Mouse (Mus musculus): ENCODE data around the gene Chn2. TPM values are rescaled to one million over a fixed set of nuclear protein-coding genes. Genes with fewer than 3 reads are reported as not detected.

Gene Chn2
- total RNA-seq, 2 experiments from 2014 or later: 1.1 to 1.5 TPM

DNA sequence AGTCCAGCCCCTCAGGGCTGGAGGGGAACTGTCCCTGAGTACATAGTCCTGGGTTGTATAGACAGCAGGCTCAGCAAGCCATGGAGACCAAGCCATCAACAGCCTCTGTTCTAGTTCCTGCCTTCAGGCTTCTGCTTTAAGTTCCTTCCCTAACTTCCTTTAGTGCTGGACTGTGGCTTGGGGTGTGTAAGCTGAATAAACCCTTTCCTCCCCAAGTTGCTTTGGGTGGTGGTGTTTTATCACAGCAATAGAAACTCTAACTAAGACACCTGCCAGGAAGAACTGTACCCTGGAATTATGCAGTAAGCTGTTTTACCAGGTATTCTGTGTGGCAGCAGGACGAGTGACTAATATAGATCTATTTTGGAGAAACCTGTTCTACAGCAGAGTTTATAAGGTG lies 280.9 kb downstream of the Chn2 start:
- intact Hi-C loops (cut with DNase I): no loop called here
- no peak for DNase-seq

DNA sequence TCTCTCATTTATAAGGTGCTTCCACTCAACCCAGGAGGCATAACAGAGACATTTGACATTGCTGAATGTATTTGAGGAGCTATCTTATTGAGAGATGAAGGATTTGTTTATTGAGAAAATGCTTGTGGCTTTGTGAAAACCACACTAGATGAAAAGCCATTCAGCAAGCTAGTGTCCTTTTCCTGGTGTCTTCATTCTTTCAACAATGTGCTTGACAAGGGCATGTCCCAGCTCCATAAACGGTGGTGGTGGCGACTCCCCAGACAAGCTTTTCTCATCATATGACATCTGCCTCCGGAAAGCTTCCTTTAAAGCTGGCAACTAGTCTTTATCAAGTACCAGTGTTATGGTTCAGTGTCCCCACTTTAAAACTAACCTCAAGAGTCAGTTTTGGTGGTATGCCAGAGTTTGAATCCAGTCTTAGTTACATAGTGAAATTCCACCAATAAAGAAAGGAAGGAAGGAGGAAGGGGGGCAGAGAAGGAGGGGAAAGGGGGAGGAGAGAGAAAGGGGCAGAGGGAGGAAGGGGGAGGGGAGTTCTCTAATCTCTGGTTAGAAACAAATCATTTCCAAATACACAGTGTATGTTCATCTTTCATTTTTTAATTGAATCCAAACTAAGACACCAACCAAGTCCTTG lies 286.0 kb downstream of the Chn2 start, which contains the start of gene Prr15:
Gene Prr15, plus strand, starts transcription at position 590 of the 640 bp plus-strand sequence.
- DNase-seq: no peak
- intact Hi-C loops (cut with DNase I): loop anchor here (5.0 kb wide), 1 partner anchor 68 kb away; no protein-coding TSS in a partner anchor

DNA sequence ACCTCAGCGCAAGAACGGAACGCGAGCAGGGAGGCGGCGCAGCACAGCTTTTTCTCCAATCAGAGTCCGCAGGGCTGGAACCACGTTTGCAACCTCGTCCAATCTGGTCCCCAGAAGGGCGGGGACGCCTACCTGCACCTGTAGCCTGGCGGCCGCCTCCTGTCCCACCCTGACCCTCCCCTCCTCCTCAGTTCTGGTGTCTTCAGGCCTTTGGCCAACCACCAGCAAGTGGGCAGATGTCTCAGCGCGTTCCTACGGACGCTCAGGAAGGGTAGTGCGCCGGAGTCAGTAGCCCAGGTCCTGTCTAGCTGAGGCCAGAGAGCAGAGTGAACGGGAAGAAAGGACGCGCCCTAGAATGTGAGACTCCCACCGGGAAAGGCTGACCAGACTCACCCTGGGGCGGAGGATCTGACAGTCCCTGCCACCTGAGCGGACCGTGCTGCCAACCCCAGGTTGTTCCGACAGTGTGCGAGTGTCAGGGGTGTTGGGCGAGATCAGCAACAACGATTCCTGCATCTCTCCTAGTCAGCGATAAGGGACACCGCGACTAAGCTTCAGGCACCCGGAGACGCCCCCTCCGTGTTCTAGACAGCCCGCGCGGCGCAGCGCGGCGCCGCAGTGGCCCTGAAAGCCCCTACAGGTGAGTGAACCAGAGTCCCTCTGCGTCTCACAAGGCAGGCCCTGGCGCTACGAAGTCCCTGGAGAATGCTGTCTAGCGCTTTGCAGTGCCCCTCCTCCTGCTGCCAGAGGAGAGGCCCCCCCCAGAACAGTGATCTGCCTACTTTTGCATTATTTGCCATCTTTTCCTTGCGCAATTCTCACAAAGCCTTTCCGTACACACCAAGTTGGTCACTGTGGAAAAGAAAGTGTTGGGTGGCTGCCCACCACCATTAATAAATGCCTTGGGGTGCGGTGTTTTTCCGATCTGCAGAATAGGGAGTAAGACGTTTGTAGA lies 287.6 kb downstream of the Chn2 start:
- peak; percentile 14 to 25 for DNase-seq
- intact Hi-C loops (cut with DNase I): loop anchor here (5.0 kb wide), 1 partner anchor 70 kb away; no protein-coding TSS in a partner anchor

DNA sequence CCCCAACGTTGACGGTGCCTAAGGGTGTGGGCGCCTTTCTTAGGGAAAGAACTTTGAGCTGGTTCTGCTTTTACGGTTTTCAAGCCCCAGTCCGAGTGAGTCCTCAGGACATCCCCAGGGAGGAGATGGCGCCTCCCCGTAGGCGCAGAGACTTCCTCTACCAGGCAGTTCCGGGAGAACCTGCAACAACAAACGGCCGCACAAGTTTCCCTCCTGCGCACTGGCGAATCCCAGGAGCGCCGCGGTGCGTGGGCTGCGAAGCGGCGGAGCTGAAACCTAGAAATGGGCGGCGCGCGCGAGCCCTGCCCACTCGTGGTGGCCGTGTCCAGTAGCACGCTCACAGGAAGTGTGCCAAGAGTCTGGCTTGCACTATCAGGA lies 288.3 kb downstream of the Chn2 start:
- intact Hi-C loops (cut with DNase I): loop anchor here (5.0 kb wide), 1 partner anchor 70 kb away; no protein-coding TSS in a partner anchor
- peak; percentile 23 to 30 for DNase-seq

DNA sequence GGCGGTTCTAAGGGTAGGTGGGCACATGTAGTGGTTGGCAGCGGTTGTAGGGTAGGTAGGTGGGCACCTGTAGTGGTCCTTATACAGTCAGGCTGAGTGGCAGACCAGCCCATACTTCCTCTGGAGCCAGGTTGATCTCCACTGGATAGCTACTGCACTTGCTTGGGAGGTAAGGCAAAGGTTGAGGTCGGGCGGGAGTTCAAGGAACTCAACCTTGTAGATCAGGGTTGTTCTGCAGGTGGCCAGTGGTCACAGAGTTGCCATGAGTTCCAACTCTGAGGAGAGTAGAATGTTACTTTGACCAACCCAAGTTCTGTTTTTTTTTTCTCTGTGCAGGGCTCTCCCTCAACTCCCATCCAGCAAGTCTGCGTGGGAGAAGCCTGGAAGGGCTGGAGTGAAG lies 289.4 kb downstream of the Chn2 start:
- intact Hi-C loops (cut with DNase I): loop anchor here (5.0 kb wide), 1 partner anchor 71 kb away; no protein-coding TSS in a partner anchor
- no peak for DNase-seq

DNA sequence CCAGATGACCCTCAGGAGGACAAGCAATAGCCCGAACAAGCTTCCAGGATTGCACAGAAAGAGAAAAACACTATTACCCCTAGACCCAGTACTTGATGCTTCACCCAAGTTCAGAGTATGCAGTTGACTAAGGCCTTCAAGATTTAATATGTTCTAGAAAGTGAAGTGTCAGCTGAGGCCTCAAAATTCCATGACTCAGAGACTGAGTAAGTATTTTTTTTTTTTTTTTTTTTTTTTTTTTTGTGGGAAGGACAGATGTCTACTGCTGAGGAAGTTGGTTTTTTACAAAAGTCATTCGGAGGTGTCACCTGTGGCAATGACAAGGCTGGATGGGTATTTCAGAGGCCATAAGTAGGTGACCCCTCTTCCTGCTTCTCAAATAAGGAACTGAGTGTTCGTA lies 290.2 kb downstream of the Chn2 start:
- intact Hi-C loops (cut with DNase I): loop anchor here (5.0 kb wide), 1 partner anchor 72 kb away; no protein-coding TSS in a partner anchor

DNA sequence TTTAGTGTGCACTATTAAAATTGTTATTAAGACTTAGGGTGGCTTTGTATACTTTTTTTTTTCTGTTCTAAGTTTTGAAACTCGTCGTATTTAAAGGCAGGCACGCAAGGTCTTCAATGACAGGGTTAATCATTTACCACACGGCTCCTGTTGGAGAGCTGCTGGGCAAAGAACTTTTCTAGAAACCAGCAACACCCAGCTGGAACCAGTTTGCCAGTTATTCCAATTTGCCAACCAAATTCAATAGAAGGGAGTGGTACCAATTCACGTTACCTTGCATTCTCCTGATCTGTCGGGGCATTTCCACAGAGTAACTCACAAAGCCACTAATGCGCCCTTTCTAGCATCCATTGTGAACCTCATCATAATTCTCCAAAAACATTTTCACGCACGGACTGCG lies 290.8 kb downstream of the Chn2 start:
- DNase-seq: no peak
- intact Hi-C loops (cut with DNase I): loop anchor here (2.0 kb wide), 1 partner anchor 39 kb away; no protein-coding TSS in a partner anchor

More for the DNA sequence above, 290.2 kb downstream of the Chn2 start:
- no peak for DNase-seq

DNA sequence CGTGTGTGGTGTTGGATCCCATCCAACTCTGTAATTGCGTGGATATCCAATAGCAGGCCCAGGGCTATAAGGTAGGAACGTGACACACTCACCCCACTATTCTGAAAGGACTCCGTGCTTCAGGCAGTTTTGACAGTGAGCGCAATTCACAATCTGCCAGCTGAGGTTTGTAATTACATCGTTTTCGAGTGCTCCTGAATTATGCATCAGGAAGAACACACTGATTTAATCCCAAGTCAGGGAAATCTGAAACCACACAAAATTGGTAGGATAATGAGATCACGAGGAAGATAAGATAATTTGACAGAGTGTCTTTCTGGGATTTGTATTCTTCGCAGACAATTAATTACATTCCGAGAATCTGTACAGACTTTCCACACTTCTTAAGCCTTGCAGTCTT lies 292.4 kb downstream of the Chn2 start:
- intact Hi-C loops (cut with DNase I): loop anchor here (2.0 kb wide), 1 partner anchor 37 kb away; no protein-coding TSS in a partner anchor
- no peak for DNase-seq

DNA sequence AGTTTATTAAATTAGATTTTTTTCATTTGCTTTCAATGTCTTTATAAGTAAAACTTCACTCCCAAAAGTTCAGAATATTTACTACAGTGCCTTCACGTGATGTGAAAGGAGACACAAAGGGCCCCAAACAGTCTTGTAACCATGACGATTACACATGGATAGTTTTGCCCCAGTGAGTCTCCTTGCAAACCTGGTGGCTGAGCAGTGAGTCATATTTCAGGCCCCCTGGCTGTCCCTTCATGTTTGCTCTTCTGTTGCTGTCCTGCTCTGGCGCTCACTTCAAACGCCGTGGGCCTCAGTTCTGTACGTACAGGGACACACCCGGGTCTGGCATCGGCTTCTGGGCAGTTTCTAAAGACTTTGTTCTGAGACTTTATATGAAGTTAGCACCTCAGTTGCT lies 292.8 kb downstream of the Chn2 start:
- intact Hi-C loops (cut with DNase I): no loop called here
- no peak for DNase-seq

DNA sequence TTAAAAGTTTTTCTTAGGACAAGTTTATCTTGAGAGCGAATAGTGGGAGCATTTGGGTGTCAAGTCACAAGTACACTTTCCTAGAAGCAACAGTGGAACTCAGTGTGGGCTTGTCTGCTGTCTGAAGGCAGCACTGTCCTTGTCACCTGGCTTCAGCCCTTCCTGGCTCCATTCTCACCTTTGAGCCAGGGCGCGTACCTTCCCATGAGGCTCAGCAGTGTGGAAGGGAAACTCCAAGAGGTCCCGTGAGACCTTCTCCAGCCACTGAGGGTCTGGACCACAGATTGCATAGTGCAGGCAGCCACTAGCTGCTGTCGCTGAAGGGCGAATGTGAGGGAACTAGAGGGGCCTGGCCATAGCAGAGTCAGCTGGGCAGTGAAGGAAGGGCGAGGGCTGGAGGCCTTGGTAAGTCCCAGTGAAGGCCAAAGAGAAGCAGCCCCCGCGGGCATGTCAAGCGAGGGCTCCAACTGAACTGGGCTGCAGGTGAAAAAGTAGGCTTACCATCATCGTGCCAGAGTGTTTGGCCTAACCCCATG lies 293.8 kb downstream of the Chn2 start:
- intact Hi-C loops (cut with DNase I): no loop called here

DNA sequence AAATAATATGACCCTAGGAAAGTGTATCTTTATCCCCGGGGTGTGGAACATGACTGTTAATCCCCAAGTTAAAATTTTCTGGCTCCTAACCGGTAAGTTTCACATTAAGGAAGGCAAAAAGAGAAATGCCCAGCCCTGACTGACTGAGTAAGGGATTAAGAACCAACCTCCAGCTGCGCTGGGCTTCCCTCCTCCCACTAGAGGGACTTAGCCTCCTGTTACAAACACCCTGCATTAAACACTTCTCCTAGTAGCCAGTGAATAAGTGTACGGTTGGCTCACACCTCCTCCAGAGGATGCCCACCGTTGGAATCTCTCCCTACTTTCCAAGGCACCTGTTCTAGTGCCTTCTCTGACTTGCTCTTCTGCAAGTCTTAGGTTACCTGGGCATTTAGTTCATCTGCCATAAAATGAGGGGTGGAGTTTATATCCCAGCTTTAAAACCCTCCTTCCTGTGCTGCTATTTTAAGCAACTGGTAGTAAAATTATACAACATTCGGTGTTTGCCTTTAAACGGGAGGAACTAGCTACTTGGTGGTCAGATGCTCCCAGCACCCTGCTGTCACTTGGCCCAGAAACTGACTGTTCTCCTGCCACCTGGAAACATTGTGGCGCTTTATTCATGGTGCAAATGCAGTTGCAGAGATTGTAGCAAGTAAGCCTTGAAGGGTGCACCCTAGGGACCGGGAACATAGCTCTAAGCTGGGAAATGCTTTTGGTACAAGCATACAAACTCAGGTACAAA lies 294.5 kb downstream of the Chn2 start:
- intact Hi-C loops (cut with DNase I): no loop called here
- no peak for DNase-seq

More for the DNA sequence above, 293.8 kb downstream of the Chn2 start:
- no peak for DNase-seq

DNA sequence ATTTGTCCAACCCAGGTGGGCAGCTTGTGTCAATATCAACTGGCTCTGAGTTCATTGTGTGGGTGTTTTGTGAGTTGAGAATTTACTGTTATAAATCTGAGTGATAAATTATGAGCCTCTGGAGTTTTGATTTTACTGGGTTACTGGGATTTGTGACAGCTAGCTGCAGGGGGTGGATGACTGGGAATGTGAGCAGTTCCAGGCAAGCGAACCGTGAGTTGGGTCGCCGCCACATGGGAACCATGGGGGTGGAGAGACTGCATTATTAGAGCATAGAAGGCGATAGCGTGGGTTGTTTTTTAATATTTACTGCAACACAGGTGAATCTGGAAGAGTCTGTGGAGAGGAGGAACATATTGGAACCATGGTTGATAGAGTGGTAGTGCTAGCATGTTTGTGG lies 298.0 kb downstream of the Chn2 start:
- DNase-seq: no peak
- intact Hi-C loops (cut with DNase I): no loop called here

DNA sequence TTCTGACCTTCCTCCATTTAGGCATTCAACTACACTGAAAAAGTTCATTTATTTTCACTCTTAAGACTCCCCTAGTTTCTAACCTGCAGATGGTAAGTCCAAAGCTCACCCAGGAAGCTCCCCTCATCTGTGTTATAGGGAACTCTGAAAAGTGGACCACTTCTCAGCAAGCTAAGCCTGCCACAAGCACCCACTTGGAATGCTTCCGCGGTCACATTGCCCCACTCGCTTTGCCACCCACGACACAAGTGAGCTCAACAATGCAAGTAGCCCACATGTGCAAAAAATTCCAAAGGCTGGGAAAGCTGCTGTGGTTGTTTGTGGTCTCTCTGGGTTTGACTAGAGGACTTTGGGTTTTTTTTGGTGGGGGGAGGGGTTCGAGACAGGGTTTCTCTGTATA lies 301.8 kb downstream of the Chn2 start:
- DNase-seq: no peak
- intact Hi-C loops (cut with DNase I): no loop called here

DNA sequence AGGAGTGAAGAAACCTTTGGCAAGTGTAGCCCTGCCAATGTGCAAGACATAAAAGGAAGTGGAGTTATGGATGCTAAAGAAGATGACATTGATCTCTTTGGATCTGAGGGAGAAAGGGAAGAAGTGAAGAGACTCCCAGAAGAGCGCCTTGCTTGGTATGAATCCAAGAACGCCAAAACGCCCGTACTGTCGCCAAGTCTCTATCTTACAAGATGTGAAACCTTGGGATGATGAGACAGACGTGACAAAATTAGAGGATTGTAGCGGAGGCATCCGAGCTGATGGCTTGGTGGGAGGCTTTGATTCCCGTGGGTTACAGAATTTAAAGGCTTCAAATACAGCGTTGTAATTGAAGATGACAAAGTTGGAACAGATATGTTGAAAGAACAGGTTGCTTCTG lies 302.9 kb downstream of the Chn2 start:
- intact Hi-C loops (cut with DNase I): no loop called here
- DNase-seq: no peak

Other genes starting within 250 kb of the Chn2 start
- gene Tril, start 218.7 kb upstream of the Chn2 start, total RNA-seq (2021): 1 to 10 TPM; 2.2 to 3.0 TPM
- not detected for gene Cpvl, start 60.9 kb upstream of the Chn2 start, total RNA-seq (2021)

Data from gastrocnemius, postnatal 36 days (tissue).